Mouse (Mus musculus) yolk sac, embryonic 10.5 days (tissue): ENCODE results near the gene Nemp2.

Experiments
- DNase-seq: peaks from one replicate; pipeline ENCODE4 v3.0.0-alpha.2; 2017; ENCODE audit warnings: low spot score

The Nemp2 gene

DNA sequence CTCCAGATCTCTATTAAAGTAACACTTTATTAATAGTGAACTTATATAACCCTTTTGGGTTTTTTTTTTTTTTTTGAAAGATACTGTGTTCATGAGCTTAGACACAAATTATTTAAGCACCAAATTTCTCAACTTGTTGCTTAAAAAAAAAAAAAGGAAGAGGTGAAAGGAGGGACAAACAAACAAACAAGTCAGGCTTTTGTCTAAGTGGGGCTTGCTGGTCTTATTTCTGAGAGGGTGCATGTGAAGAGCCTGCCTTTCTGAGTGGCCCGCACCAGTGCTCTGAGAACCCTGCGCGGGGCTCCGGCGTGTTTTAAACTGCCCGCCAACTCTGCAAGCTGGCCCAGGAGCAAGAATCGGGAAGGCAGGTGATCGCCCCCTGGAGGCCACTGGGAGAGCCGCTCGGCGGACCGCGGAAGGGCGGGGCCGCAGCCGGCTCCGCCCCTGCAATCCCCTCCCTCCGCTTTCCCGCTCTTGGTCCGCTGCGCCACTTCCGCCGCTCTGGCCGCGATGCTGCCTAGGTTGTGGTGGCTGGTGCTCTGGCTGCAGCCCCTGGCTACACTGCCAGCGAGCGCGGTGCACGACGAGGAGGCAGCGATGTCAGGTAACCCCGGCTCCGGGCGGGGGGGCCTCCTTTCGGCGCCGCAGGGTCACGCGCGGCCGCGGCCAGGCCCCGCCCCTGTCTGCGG is at the start of gene Nemp2:
Nemp2 (plus strand) TSS at position 456 of the 689 bp plus-strand sequence.
- peak; percentile 88 for DNase-seq

DNA sequence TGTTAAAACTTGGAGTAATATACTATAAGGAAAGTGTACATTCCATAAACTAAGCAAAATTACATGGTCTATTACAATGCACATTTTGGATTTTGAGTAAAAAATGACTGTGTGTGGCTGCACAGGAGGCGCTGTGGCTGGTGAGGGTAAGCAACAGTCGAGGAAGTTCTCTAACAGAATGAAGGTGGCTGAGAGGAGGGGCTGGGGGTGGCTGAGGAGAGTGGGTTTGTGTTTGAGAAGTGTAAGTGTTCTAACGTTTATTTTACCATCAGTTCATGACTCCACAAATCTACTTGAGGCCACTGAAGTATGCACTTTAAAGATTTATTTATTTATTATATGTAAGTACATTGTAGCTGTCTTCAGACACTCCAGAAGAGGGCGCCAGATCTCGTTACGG is 48.8 kb upstream of the Nemp2 start:
- no peak for DNase-seq

DNA sequence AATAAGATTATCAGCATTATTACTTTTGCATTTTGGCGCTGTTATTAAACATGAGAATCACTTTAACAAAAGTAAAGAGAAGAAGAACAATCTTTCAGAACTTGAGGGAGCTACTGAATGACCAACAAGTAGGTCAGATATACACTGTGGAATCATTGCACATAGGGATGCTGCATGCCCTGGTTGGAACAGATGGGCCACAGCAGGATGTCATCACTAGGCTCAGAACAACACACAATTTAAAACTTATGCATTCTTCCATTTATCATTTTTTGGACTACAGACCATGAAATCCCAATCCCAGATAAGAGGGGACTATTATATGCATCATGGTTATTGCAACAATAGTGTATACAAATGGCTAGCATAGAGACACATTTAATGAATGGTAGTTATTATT is 47.6 kb upstream of the Nemp2 start:
- no peak for DNase-seq

DNA sequence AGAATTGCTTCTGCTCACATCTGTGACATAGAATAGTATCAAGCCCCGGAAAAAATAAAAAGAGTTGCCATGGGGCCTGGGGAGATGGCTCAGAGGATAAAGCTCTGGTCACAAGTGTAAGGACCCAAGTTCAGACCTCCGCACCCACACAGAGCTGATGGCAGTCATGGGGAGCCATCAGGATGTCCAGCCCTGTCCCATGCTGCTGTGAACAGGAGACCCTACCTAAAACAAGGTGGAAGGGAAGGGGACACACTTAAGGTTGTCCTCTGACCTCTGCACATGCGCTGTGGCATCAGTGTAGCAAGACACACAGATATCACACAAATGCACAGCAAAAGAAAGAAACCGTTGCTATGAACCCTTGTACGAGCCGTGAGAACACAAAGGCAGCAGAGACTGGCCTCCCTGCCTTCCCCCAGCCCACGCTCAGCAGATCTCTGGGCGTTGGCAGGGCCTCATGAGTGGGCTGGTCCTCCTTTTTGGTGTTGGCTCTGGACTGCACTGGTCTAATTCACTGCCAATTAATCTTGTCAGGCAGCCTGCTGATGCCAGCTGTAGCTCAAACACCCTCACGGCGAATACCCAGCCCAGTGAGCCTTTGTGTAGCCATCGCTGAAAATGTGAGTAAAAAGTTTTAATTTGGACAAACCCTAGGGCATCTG is 33.4 kb upstream of the Nemp2 start:
- no peak for DNase-seq

DNA sequence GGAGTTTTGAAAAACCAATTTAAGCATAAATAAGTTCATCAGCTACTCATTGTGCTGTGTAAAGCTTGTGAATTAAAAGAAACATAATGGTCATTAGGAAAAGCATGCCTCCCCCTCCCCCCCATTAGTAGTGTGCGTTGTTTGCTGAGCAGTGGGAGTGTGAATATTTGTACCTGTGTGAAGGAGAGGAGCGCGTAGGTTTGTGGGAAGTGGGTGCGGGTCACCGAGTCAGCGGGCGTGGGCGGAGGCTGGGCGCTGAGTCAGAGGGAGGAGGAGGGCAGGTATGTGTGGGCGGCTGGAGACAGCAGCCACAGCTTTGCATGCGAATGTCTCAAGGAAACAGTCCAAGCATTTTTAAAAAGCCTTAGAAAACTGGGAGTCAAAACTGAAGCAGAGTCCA is 32.7 kb upstream of the Nemp2 start:
- peak; percentile 12 for DNase-seq

DNA sequence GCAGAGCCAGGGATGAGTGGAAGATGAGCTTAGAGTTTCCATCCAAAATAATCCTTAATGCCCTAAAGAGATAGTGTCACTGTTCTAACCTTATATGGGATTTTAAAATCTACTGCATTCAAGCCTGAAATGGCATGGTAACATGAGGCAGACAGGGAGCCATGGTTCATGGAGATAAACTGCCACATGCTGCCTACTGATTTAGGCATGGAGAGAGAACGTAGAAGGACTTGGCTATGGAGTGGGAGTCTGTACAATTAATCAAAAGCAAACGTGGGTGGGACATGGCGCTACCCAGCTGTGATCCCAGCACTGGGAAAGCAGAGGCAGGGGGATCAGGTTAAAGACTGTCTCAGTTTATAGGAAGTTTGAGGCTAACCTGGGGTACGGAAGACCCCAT is 32.1 kb upstream of the Nemp2 start:
- DNase-seq = no peak

DNA sequence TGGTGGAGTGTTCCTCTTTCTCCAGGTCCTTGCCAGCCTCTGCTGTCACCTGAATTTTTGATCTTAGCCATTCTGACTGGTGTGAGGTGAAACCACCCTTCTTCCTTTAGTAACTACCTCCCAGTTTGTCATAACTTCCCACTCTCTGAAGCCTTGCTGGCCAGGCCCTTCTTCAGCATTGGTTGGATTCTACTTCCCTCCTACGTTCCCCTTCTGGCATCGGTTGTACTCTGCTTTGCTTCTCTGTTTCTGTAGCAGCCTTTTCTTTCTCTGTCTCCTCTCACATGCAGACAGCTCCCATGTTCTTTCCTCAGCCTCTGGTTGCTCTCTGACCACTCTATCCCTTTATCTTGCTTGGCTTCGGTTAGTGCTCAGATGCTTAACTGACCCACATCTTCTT is 29.0 kb upstream of the Nemp2 start:
- no peak for DNase-seq

DNA sequence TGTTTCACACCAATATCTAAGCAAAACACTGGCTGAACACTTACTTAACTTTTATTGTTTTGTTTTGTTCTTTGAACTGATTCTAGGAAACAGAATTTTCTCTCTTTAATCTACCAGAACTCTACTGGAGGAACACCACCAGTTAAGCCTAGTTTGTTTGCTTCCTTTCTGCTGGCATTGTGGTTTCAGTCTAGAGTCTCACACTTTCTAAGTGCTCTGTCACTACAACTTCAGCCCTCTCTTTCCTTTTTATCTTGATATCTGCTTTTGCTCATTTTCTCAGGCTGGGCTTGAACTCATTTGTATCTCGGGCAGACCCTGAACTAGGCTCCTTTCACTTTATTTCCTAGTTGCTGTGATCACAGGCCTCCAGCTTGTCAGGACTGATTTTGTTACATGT is 22.8 kb upstream of the Nemp2 start:
- DNase-seq = no peak

DNA sequence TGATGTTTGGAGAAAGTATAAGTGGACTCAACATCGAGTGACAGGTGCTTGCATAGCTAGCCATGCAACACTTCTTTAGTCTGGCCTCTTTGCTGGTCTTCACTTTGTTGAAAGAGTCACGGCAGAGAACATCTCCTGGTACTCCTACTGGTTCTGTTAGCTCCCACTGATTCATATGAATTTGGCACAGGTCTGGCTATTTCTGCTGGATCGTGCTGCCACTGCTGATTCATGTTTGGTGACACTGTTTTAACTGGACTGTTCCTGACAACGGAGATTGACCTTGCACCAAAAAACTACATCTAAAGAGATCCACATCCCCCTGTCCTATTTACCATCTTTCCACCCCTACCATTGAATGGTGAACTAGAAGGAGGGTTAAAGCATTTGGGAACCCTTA is 22.0 kb upstream of the Nemp2 start:
- no peak for DNase-seq

DNA sequence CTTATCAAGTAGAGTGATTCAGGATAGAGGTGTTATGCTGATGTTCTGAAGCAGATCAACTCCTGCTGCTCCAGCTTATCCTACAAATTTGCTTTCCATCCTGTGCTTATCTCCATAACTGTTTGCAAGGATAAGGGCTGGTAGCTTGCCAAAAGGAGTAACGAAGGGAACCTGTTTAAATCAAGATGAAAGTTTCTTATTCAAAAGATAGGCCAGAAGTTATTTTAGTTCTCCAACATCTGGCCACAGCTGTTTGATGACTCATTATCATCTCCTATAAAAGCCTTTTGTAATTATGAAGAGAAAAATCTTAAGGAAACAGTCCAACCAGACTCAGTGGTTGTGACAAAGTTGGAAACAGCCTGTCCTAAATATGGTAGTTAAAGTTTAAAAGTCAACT is 12.3 kb upstream of the Nemp2 start:
- DNase-seq = no peak

DNA sequence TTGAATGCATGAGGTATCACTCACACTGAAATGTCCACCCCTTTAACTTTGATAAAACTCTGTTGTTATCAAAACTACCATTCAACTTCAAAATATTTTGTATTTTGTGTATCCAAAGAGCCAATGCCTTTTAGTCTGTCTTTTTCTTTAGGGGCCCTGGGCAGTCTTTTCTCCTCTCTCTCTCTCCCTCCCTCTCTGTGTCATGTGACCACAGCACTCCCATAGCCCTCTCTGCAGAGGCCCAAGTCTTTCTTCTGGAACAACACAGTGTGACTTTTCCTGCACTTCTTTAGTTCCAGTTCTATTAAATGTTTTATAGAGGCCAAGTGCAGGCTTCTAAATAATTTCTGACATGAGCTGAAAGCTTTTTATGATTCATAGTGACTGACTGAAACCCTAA is 10.1 kb upstream of the Nemp2 start:
- DNase-seq = no peak

DNA sequence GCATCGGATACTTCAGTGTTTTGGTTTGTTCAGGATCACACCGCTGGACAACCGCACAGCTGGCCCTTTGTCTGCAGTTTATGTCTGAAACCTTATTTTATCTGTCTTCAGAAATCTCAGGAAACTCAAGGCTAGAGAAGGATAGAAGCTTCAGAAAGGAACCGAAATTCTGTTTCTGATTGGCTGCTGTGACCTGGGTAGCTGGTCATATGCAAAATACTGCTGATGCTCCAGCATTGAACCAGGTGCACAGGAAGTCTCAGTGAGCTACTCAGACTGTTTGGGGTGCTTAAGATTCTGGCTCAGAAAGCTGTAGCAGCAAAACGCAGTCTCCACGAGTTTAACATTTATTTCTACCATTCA is 415 bp downstream of the Nemp2 start:
- no peak for DNase-seq

DNA sequence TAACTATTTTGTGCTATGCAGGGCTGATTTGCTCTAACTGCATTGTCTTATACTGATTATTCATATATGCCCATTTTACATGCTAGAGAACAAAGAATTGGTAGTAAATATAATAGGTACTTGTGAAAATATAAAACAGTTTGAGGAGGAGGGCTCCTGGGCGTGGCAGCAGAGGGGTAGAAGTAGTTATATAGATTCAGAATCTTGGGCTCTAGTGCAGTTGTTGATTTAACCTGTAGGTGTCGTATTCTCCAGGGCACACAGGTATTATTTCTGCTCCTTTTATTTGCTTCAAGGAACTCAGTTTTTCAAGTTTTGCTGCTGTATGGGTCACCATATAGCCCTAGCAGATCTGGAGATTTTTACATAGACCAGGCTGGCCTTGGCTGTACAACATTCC is 1.1 kb downstream of the Nemp2 start:
- DNase-seq = no peak

DNA sequence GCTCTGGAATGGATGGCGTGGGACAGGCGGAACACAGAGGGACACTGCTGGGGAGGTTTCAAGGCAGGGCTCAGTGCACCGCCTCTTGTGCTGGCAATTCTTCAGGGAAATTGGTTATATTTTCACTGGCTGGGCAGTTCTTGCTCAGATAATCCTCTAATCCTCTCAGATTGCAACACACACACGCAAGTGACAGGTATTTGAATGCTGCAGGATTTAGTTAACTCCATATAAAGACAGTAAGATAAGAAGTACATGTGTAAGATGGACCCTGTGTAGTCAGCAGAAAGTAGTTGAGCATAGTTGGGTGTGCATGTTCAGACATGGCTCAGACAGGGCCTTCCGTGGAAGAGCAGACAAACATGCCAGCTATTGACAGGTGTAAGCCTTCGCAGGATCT is 3.7 kb downstream of the Nemp2 start:
- no peak for DNase-seq

DNA sequence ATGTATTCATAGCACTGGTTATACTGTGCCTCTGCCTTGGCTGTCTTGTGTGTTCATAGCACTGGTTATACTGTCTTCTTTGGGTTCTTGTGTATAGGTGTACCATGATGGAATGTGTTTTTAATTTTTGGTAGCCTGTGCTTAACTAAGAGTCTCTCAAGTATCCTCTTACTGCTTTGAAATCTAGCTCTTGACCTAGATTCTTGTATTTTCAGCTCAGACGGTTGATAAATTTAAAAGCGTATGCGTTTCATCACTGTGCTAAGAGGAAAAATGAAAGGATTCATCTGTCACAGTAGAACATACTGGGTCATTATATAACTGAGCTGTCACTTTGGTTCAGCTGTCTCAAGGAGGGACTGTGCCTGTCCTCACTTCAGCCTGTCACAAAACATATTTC is 5.4 kb downstream of the Nemp2 start:
- DNase-seq = no peak

DNA sequence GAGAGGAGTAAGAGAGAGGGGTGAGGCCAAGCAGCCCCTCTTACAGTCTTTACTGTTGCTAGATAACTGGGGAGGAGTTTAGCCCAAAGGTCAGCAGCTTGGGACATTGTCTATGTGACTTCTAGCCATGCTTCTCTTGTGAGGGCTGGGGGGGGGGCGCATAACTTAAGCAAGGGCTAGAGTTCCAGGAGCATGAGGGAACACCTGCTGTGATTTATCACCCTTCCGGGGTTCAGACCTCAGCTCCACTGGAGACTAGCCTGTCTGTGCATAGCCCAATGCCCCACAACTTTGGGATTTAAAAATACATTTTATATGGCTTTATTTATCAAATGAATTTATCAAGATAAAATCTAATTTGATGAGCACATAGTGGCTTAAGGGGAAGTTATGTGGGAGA is 7.6 kb downstream of the Nemp2 start:
- no peak for DNase-seq

DNA sequence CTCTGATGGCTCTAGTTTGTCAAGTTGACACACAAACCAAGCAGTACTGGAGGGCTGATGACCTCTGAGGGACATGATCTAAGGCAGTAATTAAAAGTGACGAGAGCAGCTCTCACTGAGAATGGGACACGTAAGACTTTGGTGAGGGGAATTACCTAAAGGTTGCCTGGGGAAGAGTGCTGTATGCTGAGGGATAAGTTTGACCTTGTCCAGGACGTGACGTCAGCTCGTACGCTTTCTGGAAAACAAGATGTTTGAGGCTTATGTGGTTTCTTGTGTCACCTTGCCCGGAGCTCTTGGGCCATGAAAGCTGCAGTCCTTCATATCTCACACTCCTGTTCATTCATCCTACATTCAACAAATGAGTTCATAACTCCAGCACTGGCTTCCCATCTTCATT is 8.6 kb downstream of the Nemp2 start:
- no peak for DNase-seq

DNA sequence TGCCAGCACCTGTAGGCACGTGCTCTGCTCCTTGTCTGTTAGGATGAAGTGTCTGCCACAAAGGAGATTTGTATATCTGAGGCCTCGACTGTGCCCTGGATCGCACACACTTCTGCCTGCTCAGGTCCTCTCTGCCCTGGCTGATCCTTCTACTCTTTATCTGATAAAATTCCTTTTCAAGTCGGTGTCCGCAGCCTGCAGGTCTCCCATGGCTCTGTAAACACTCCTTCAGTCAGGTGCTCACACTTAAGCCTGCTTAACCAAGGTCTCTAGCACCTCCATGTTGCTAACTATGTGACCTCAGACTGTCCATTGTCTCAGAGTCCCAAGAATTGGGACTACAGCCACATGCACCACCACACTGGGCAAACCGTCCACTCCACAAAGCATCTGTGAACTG is 9.8 kb downstream of the Nemp2 start:
- DNase-seq = peak; percentile 51

DNA sequence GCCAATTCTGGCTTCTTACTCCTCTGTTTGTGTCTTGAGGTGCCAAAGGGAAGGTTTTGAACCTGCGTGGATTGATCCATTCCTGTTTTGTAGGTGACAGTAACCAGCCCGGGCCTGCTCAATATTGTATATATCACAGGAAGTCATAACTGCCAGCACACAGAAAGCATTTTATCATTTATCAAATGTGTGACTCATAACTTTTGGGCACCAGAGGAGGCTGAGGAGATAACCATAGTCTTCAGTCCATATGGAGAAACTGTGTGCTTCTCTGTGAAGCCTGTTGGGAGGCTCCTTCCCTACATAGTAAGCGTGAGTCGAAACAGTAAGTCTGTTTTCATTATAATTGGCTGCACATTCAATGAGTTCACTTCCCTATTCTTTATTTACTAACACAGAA is 10.2 kb downstream of the Nemp2 start:
- no peak for DNase-seq

DNA sequence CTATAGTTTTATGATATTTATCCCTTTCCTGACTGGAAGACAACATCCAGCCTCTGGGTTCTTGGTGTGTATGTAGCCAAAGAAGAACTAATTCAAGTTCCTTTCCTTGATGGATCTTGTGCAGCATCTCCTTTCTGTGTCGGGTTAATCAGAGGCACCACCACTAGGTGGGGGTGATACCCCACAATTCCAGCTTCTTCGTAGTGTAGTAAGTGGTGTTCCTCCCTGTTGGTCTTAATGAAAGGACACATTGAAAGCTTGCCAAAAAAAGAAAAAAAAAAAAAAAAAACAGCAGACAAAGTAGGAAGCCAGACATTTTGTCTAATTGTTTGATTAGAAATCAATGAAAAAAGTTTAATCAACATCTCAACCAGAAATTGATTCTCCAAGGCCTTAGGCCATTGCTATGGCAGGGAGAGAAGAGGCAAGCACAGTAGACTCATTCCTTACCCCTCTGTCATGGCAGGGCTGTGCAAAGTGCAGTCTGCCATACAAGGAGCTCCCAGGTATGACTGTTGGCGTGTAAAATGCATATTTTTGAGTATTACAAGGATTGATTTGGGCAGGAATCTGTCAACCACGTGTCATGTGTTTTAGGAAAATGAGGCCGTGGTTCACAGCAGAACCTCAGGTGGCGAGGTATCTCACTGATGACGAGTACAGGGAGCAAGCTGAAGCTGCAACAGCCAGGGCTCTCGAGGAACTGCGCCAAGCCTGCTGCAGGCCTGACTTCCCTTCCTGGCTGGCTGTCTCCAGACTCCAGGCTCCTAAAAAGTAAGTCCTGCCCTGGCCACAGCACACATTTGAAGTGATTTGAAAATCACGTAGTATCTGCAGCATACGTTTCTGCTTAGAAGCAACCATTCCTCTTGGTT is 17.9 kb downstream of the Nemp2 start:
- peak; percentile 26 for DNase-seq

DNA sequence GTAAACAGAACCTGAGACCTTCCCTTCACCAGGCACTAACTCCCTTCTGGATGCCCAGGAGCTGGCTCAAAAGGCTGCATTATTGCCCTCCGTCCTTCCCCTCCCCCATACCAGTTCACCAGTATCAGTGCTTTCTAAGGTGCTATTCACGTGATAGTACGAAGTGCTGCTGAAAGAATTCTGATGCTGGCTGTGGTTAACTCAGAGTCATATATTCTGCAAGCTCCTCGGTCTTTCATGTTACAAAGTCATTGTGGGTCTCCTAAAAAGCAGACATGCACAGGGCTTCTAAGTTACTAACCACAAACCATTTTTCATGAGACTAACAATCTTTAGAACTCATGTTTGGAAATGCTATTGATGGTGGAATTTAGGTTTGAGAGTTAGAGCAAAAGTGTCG is 19.6 kb downstream of the Nemp2 start:
- DNase-seq = no peak

DNA sequence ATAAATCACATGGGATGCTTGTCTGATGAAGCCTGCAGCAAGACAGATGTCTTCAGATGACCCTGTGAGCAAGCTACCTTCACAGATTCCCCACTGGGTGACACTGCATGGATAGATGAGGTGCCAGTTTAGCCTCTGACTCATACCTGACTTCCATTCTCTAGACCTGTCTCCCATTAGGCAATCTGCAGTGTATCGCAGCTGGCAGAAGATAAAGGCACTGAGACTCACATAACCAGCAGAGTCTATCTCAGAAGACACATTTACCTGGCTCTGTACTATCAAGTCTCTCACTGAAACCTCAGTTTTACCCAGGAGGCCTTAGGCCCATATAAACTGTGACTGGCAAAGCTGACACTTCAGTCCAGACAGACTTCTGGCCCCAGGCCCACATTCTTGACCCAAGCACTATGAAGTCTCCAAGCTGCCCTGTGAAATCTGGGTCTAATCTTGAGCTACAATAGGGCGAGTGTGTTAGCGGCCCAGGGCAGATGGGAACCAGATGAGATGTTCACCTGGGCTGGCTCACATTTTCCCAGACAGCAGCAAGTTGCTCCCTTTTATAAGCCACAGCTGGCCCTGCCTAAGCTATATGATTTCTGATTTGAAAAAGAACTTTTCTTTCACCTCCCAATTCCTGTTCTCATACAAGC is 22.2 kb downstream of the Nemp2 start:
- no peak for DNase-seq

DNA sequence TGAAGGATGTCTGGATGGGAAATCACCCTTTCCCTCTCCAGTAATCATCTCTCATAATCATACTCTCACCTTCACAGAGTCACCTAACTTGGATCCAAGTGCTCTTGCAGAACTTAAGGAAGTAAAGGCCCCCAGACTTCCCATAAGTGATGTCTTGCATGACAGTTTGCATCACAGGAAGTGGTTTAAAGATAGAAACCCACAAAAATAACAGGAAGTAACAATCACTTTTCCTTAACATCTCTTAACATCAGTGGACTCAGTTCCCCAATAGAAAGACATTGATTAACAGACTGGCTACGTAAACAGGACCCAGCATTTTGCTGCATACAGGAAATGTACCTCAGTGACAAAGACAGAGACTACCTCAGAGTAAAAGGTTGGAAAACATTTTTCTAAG is 22.9 kb downstream of the Nemp2 start:
- no peak for DNase-seq
